Comparison of ENCODE assay signal across 8 mouse cellular contexts in the genomic region with DNA sequence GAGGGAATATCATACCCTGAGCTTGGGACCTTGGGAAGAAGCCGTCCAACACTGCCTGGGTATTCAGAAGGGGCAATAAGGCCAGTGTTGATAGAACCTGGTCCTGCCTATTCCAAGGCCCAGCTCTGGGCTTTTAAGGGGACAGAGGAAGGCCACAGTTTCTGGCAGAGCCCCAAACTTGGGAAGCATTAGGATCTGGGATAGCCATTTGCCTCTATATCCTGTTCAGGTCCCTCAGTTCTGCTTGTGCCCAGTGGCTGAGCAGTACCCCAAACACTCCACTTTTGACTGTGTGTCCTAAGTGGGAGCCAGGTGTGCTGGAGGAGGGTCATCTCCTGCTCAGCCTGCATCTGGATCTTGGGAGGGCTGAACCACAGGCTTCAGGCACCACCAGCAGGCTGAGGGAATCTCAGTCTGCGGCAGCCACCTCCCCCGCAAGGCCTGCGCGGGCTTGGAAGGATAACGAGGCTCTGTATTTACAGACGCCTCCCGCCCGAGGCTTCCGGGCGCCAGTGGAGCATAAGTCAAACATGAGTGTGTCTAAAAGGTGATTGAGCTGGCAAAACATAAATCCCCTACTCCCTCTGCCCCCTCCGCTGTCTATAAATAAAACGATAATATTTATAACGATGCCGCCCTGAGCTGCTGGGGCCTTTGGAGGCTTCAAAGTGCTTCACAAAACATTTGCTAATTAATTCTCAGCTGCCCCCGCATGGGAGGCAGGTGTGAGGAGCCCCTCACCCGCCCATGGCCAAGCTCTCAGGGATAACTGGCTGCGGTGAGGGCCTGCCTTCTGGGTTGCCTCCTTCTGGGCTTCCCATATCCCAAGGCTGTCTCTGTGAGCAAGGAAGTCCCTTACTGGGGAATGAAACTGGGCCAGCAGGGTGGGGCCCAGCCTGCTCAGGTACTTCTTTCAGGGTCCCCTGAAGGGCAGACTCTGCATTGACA.
DNase-seq lines count a peak whose midpoint lies in the region; ATAC-seq lines count a peak whose summit lies in the region.

No protein-coding gene starts in this region.

- no peak overlapping the region for H3K4me2 ChIP-seq in hindbrain, embryonic 15.5 days
- no peak overlapping the region for H3K4me2 ChIP-seq in liver, embryonic 13.5 days

- peak overlapping the region; percentile 12; the same call in 1 of the 2 replicates for H3K9ac ChIP-seq in hindbrain, embryonic 15.5 days
- no peak overlapping the region for H3K9ac ChIP-seq in liver, embryonic 13.5 days

- H3K4me3 ChIP-seq in forebrain, embryonic 10.5 days = no peak overlapping the region
- no peak overlapping the region for H3K4me3 ChIP-seq in hindbrain, embryonic 15.5 days
- H3K4me3 ChIP-seq in liver, embryonic 13.5 days (replicated peaks) = no peak overlapping the region

- peak; percentile 13; the same call in 1 of the 2 replicates for ATAC-seq in hindbrain, embryonic 15.5 days (ENCODE audit: low FRiP score, low read depth)
- ATAC-seq in liver, embryonic 13.5 days (ENCODE audit: low read depth) = no peak

- no peaks in the 10 kb centered on the region; the same call in 1 of the 2 replicates for H3K27me3 ChIP-seq in forebrain, embryonic 10.5 days (ENCODE audit: poor library complexity, severe bottlenecking)
- H3K27me3 ChIP-seq in hindbrain, embryonic 15.5 days = no peaks in the 10 kb centered on the region
- no peaks in the 10 kb centered on the region for H3K27me3 ChIP-seq in liver, embryonic 13.5 days

- 39% methylated on average over 18 of the region's 18 CpGs for WGBS in forebrain, embryonic 10.5 days
- 12% methylated on average over 18 of the region's 18 CpGs for WGBS in hindbrain, embryonic 15.5 days
- 53% methylated on average over 18 of the region's 18 CpGs for WGBS in liver, embryonic 13.5 days (ENCODE audit: insufficient replicate concordance)

- peak; percentile 64 for DNase-seq in retina, postnatal 1 day
- DNase-seq in retina, embryonic 14.5 days (ENCODE audit: low spot score) = no peak
- no peak for DNase-seq in forebrain, embryonic 10.5 days (ENCODE audit: extremely low spot score, low spot score)
- DNase-seq in liver, embryonic 13.5 days = no peak
- DNase-seq in right cerebral cortex, postnatal 10 days (ENCODE audit: low spot score in 2 of 2) = peak; percentile 74 to 77
- no peak for DNase-seq in gastrocnemius, postnatal 10 days
- no peak for DNase-seq in cerebellum, adult 9-10 months

- peaks cover 80% of the 10 kb centered on the region for H3K36me3 ChIP-seq in forebrain, embryonic 10.5 days (replicated peaks)
- H3K36me3 ChIP-seq in hindbrain, embryonic 15.5 days = no peaks in the 10 kb centered on the region
- H3K36me3 ChIP-seq in liver, embryonic 13.5 days = peaks cover 59% of the 10 kb centered on the region

- peaks cover 63% of the 10 kb centered on the region for H3K4me1 ChIP-seq in forebrain, embryonic 10.5 days
- H3K4me1 ChIP-seq in hindbrain, embryonic 15.5 days (replicated peaks) = peaks cover 34% of the 10 kb centered on the region
- H3K4me1 ChIP-seq in liver, embryonic 13.5 days (replicated peaks) = peaks cover 47% of the 10 kb centered on the region

- no peaks in the 10 kb centered on the region for H3K9me3 ChIP-seq in forebrain, embryonic 10.5 days
- no peaks in the 10 kb centered on the region for H3K9me3 ChIP-seq in hindbrain, embryonic 15.5 days
- H3K9me3 ChIP-seq in liver, embryonic 13.5 days (replicated peaks) = no peaks in the 10 kb centered on the region

- 0 out of 2 replicates have a peak overlapping the region, but pooled peaks have one; percentile 26 for H3K27ac ChIP-seq in forebrain, embryonic 10.5 days
- H3K27ac ChIP-seq in hindbrain, embryonic 15.5 days (replicated peaks) = peak overlapping the region; percentile 30; the same call in 1 of the 2 replicates
- peak overlapping the region; percentile 23 for H3K27ac ChIP-seq in liver, embryonic 13.5 days

Comparison
In these comparisons a context has a peak if more than half of its experiments do, and no peak if none do; other contexts are left out.
1. DNase-seq: peak in retina, postnatal 1 day (single experiment) and right cerebral cortex, postnatal 10 days (2 of 2); none in retina, embryonic 14.5 days (single experiment), forebrain, embryonic 10.5 days (single experiment), liver, embryonic 13.5 days (single experiment), gastrocnemius, postnatal 10 days (single experiment) and cerebellum, adult 9-10 months (single experiment).
2. Peak in every context shown above with its lines, with median percentiles within 50 percentile points of each other: H3K27ac ChIP-seq.